Mouse (Mus musculus) ES-E14 (cell line): ENCODE measurements around the gene Rangrf. TPM values are rescaled to one million over a fixed set of nuclear protein-coding genes. Genes with fewer than 3 reads are reported as not detected.
A peak's percentile ranks its signal among the peaks of the same experiment; 100 is the strongest.
"Not testable (repeated sequence)": the region's sequence is repeated elsewhere in the genome, so short reads cannot be mapped to it uniquely, and the experiment has no call there.

Experiments used
- DNase-seq: peaks from one replicate; pipeline ENCODE4 v3.0.0-alpha.2; 2013; ENCODE audit warnings: low read depth, low spot score
- H3K27ac ChIP-seq: 2 replicates; pipeline ENCODE4 v1.5.1; 2012; ENCODE audit warnings: low read depth, mild to moderate bottlenecking, low read length, moderate library complexity, mixed read lengths; ENCODE audit not compliant: poor library complexity, insufficient read depth, severe bottlenecking
- H3K36me3 ChIP-seq: 2 replicates; pipeline ENCODE4 v1.6.1; 2012; ENCODE audit warnings: mild to moderate bottlenecking, low read length, moderate library complexity, mixed read lengths; ENCODE audit not compliant: control insufficient read depth, poor library complexity, insufficient read depth, severe bottlenecking
- H3K4me1 ChIP-seq, 2 experiments: fragments of 150-350 bp in 1 of 2; sonication (generic) in 1 of 2; 2 replicates each; pipeline ENCODE4 v1.6.1; 2012; ENCODE audit warnings: low read length in 2 of 2, mild to moderate bottlenecking in 1 of 2, mixed read lengths in 1 of 2; ENCODE audit not compliant: control insufficient read depth in 2 of 2, insufficient read depth in 2 of 2, poor library complexity in 1 of 2
- H3K4me3 ChIP-seq, 2 experiments: fragments of 150-350 bp in 1 of 2; sonication (generic) in 1 of 2; 2 replicates each; pipeline ENCODE4 v1.5.1; 2012; ENCODE audit warnings: low read length in 2 of 2, low read depth in 1 of 2, mild to moderate bottlenecking in 1 of 2, mixed read lengths in 1 of 2; ENCODE audit not compliant: insufficient read depth in 1 of 2, poor library complexity in 1 of 2, severe bottlenecking in 1 of 2
- H3K9ac ChIP-seq: 2 replicates; pipeline ENCODE4 v1.6.1; 2012; ENCODE audit warnings: low read depth, mild to moderate bottlenecking, low read length, mixed read lengths; ENCODE audit not compliant: poor library complexity, insufficient read depth, severe bottlenecking
- H3K9me3 ChIP-seq: fragments of 150-350 bp; sonication (generic); 2 replicates; pipeline ENCODE4 v1.6.1; 2012; ENCODE audit warnings: low read depth, mild to moderate bottlenecking, low read length; ENCODE audit not compliant: control insufficient read depth, insufficient read depth
- CHD2 ChIP-seq: IDR thresholded peaks from 2 replicates; pipeline ENCODE4 v1.6.1; 2014; ENCODE audit warnings: mild to moderate bottlenecking, low read depth, low read length, inconsistent platforms
- HCFC1 ChIP-seq: IDR thresholded peaks from 2 replicates; pipeline ENCODE4 v1.6.1; 2012; ENCODE audit warnings: low read length, inconsistent platforms, borderline replicate concordance; ENCODE audit not compliant: insufficient read depth
- MAFK ChIP-seq: IDR thresholded peaks from 2 replicates; pipeline ENCODE4 v1.6.1; 2014; ENCODE audit warnings: mild to moderate bottlenecking, low read depth, low read length, inconsistent platforms; ENCODE audit not compliant: insufficient read depth
- ZC3H11A ChIP-seq: IDR thresholded peaks from 2 replicates; pipeline ENCODE4 v1.6.1; 2012; ENCODE audit warnings: low read depth, mild to moderate bottlenecking, inconsistent platforms, low read length, borderline replicate concordance
- ZNF384 ChIP-seq: IDR thresholded peaks from 2 replicates; pipeline ENCODE4 v1.6.1; 2012; ENCODE audit warnings: low read depth, low read length, inconsistent platforms
- in situ Hi-C, 2 experiments: fragments of 600-800 bp; cut with MboI; formaldehyde crosslinking; loops; one replicate each; pipeline ENCODE4 v1.15.1; 2025; ENCODE audit warnings: low sequenced_read_pairs in 2 of 2, inconsistent platforms in 1 of 2; ENCODE audit not compliant: unreplicated experiment in 2 of 2
- total RNA-seq: library from RNA; depleted of rRNA; stranded (reverse); fragments of 300-350 nt; gene quantifications from 2 replicates; pipeline ENCODE4 v1.2.3, GENCODE M21; 2012

Gene Rangrf
- total RNA-seq, 1 experiment, result 107 TPM

GRCm38 (mm10) chr11:68974059-68974450 lies 930 bp downstream of the Rangrf start:
- Histone ChIP-seq H3K9ac (peak overlapping the region; percentile 49; the same call in 1 of the 2 replicates), H3K4me3 (peak overlapping the region; percentile 75 to 76; a peak in 3 of 4 replicates), H3K4me1 (peaks cover 0 to 12% of the 10 kb centered on the region in 2 experiments; a peak in 3 of 4 replicates), H3K36me3 (0 out of 2 replicates have a peak, but pooled peaks cover 6% of the 10 kb centered on the region), H3K27ac (no peak overlapping the region), H3K9me3 (no peaks in the 10 kb centered on the region)
- in situ Hi-C loops, result no loop called here
- TF ChIP-seq MAFK (no peak), ZC3H11A (no peak), CHD2 (no peak), ZNF384 (no peak), HCFC1 (no peak)
- no peak for DNase-seq

- H3K4me3 ChIP-seq, result peak overlapping the region; percentile 75 to 76
- H3K36me3 ChIP-seq, H3K9me3 ChIP-seq, in situ Hi-C loops: not testable (repeated sequence)
- H3K4me1 ChIP-seq, result peaks cover 0 to 14% of the 10 kb centered on the region in 2 experiments; a peak in 3 of 4 replicates
- peak; percentile 94 for DNase-seq
- 0 out of 2 replicates have a peak overlapping the region, but pooled peaks have one; percentile 42 for H3K27ac ChIP-seq
- H3K9ac ChIP-seq, result peak overlapping the region; percentile 82
These were observed 1.5 kb downstream of the Rangrf start for GRCm38 (mm10) chr11:68973250-68974058.

- in situ Hi-C loops, result no loop called here
- TF ChIP-seq HCFC1 (no peak), ZC3H11A (no peak)
- 0 out of 2 replicates have a peak, but pooled peaks cover 6% of the 10 kb centered on the region for H3K36me3 ChIP-seq
These were observed 4.8 kb downstream of the Rangrf start for GRCm38 (mm10) chr11:68970232-68970631.

GRCm38 (mm10) chr11:68968752-68969151 lies 6.2 kb downstream of the Rangrf start:
- Histone ChIP-seq H3K9ac (no peak overlapping the region), H3K4me1 (peaks cover 0 to 14% of the 10 kb centered on the region in 2 experiments; a peak in 3 of 4 replicates), H3K27ac (no peak overlapping the region), H3K4me3 (no peak overlapping the region), H3K9me3 (no peaks in the 10 kb centered on the region), H3K36me3 (0 out of 2 replicates have a peak, but pooled peaks cover 6% of the 10 kb centered on the region)
- TF ChIP-seq ZC3H11A, result no peak
- TF ChIP-seq ZNF384, result no peak
- no peak for TF ChIP-seq MAFK
- no peak for TF ChIP-seq HCFC1
- no peak for TF ChIP-seq CHD2
- no peak for DNase-seq
- in situ Hi-C loops, result no loop called here

More at GRCm38 (mm10) chr11:68970232-68970631, 4.8 kb downstream of the Rangrf start:
- no peak overlapping the region for H3K4me3 ChIP-seq
- no peaks in the 10 kb centered on the region for H3K9me3 ChIP-seq
- no peak overlapping the region for H3K27ac ChIP-seq
- DNase-seq, result no peak
- no peak overlapping the region for H3K9ac ChIP-seq
- peaks cover 0 to 14% of the 10 kb centered on the region in 2 experiments; a peak in 3 of 4 replicates for H3K4me1 ChIP-seq
